Mouse (Mus musculus) kidney, adult 11 months (tissue): Measurements from ENCODE around the gene Maml3.

Experiments used
- DNase-seq: peaks from one replicate; pipeline ENCODE4 v3.0.0; 2022

The Maml3 gene

DNA sequence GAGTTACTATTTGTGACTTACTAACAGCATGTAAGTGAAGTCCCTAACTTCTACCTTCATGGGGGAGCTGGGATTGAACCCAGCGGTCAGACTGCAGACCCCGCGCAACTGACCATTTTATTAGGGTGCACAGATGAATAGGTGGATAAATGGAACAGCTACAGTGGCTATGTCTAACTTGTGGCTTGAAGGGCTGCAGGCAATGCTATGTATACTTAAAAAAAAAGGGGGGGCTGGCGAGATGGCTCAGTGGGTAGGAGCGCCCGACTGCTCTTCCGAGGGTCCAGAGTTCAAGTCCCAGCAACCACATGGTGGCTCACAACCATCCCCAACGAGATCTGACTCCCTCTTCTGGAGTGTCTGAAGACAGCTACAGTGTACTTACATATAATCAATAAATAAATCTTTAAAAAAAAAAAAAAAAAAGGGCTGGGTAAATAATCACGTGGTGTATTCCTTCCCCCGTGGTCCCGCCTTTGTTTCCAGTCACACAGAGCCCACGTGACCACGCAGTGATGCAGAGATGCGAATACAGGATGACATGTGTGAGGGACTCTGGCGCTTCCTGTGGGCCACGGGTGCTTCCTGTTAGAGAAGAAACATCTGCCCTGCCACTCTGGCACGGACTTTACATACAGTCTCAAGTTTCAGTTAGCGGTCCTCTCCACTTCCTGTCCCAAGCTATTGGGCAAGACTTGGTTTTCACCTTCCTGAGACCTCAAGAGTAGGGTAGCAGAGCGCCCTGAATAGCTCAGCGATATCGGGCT lies 105.0 kb downstream of the Maml3 start:
- peak; percentile 55 for DNase-seq

DNA sequence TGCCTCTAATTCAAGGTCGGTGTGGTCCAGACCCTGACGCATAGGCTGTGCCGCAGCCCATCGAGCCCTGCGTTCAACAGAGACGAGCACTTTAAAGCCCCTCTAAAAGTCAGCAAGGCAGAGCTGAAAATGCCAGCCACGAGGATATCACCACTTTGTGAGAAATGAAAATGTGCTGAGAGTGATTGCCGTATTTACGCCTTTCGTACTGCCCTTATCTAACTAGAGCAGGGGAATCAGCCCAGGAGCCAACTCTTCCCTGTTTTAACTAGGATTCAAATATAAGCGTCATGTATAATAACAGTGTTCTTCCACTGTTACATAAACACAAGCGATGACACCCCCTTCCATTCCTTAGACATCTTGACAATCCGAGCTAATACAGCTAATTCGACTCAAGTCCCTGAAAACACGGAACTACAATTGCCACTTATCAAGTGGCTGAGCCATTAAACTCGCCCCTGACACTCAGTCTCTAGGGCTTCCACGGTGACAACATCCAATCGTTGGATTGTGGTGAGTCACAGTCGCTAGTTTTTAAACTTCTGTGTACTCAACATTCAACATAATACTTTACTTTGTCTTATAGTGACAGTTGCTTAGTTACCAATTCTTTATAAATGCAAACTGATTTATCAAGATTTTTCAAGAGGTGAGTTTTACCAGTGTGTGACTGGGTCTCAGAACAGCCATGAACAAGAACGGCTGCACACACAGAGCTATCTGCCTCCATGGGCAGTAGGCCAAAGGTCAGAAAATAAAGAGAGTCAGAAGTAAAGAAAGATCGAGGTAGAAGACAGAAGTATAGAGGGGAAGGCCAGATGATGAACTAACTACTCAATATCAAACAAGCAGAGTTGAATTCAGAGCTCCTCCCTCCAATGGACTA lies 106.1 kb downstream of the Maml3 start:
- no peak for DNase-seq

- no peak for DNase-seq
Observed at GRCm38 (mm10) chr3:51997616-51998015, 107.3 kb downstream of the Maml3 start.

DNA sequence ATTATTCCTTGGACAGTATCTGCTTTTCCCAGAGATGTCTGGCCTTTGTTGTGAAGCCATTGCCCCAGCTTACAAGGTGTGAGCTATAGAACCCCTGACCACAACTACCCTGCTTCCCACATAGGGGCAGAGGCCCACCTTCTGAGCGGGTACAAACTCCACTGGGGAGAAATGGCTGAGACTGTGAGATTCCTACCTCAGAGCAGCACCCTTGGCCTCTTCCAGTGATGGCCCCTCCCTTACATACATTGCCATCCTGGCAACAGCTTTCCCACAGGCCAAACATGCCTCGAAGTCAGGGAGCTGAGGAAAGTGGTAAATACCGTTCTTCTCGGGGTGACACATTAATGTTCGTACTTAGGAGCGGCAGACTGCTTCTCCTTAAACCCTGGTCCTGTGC lies 118.4 kb downstream of the Maml3 start:
- DNase-seq = no peak

GRCm38 (mm10) chr3:51981496-51981895 lies 123.4 kb downstream of the Maml3 start:
- DNase-seq = no peak

GRCm38 (mm10) chr3:51977654-51978352 lies 127.1 kb downstream of the Maml3 start:
- DNase-seq = peak; percentile 9

GRCm38 (mm10) chr3:51974601-51975000 lies 130.3 kb downstream of the Maml3 start:
- DNase-seq = no peak

DNA sequence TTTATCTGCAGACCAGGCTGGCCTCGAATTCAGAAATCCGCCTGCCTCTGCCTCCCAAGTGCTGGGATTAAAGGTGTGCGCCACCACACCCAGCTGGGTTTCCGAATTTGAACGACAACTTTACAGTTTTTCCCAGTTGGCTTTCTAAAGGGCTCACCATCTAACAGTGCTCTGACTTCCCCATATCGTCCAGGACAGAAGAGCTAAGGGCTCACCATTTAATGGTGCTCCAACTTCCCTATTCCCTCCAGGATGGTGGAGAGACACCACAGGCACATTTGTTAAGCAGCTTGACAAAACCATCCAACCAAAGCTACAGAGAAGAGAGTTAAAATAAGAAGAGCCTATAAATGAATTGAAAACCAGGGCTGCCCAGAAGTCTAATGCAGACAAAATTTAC lies 130.7 kb downstream of the Maml3 start:
- DNase-seq = no peak

- no peak for DNase-seq
Observed at GRCm38 (mm10) chr3:51972576-51972975, 132.3 kb downstream of the Maml3 start.

DNA sequence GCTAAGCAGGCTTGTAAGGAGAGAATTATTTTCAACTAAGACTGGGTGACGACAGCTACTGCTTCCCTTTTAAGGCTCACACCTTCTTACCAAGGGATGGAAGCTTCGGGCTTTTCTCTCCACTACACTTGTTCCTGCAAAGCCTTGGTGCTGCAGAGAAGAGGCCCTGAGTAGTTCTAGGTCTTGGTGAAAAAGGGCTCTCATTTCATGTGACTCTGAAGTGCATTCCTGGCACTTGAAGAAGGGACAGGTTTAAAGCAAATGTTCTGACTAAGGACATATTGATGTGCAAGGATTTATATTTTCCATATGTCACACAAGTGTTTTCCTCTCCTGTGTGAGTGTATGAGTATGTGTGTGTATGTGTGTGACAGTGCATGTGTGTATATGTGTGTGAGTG lies 134.4 kb downstream of the Maml3 start:
- no peak for DNase-seq

- no peak for DNase-seq
Observed at GRCm38 (mm10) chr3:51969451-51969850, 135.4 kb downstream of the Maml3 start.

- no peak for DNase-seq
Observed at GRCm38 (mm10) chr3:51965841-51966240, 139.0 kb downstream of the Maml3 start.

DNA sequence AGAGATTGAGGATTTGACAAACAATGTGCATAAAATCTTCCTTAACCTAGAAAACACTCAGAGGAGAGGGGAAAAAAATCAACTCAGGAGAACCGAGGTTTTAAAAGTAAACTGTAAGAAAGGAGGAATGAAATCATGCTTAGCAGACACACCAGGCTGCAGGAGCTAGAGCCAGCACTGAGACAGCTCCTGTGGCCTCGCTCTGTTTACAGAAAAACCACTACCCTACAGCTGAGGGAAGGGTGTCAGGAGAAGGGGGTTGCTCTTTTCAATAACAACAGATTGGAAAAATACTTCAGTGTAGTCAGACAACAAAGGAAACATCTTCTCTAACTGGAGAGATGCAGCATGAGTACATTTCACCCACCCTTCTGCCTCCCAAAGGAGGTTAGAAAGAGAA lies 139.4 kb downstream of the Maml3 start:
- no peak for DNase-seq

DNA sequence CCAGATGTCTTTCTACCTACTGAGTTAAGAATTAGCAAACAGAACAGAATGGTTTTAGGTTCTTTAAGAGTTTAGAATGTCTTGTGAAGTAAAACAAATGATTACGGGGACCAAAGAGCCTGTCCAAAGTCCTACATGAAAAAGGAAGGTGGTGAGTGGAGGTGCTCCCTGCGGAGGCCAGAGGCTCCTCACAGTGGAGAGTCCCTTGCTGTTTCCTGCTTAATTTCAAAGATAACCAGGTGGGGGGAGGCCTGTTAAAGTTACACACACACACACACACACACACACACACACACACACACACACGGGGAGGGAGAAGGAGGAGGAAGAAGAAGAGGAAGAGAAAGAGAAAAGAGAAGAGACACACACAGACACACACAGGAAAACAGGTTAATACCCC lies 139.9 kb downstream of the Maml3 start:
- no peak for DNase-seq

GRCm38 (mm10) chr3:51963891-51964593 lies 140.8 kb downstream of the Maml3 start:
- no peak for DNase-seq

DNA sequence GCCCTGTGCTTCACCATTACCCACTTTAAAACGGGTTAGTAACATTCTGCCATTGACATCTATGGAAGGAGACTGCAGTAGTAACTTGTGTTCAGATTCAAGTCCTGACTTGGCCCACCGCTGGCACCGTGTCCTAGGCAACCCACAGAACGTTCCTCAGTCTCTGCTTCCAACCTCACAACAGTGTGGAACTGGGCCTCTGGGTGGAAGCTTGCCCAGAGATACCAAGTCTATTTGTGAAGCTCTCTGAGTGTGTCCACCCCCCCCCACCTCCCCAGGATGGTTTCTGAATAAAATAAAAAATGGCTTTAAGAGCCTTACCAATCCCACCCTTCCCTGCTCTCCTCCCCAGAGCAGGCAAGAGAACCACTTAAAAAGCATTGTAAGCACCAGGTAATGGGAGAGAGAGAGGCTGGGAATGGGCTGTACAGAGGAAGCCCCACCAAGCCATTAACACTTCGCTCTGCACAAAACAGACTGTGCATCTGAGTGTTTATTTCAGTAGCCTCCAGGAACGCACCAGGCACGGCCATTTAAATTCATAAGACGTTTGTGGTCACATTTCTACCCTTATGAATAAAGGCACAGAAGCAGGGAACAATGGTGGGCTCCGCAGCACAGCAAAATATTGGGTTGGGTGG lies 141.6 kb downstream of the Maml3 start:
- no peak for DNase-seq

DNA sequence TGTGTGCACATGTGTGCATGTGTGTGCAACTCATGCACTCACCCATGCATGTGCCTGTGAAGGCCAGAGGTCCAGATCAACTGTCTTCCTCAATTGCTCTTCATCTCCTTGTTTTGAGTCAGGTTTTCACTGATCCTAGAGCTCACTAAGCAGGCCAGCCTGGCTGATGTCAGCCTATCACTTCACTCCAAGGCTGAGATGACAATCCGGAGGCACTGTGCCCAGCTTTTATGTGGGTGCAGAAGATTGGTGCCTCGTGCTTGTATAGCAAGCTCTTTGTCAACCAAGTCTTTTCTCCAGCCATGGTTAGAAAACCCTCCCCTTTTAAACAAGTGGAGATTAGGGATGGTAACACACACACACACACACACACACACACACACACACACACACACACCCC lies 146.1 kb downstream of the Maml3 start:
- no peak for DNase-seq

- no peak for DNase-seq
Observed at GRCm38 (mm10) chr3:51954441-51954840, 150.4 kb downstream of the Maml3 start.

GRCm38 (mm10) chr3:51953927-51954326 lies 150.9 kb downstream of the Maml3 start:
- no peak for DNase-seq

- no peak for DNase-seq
Observed at GRCm38 (mm10) chr3:51952728-51953623, 151.9 kb downstream of the Maml3 start.

GRCm38 (mm10) chr3:51952267-51952666 lies 152.6 kb downstream of the Maml3 start:
- DNase-seq = no peak
